Mouse (Mus musculus) stomach, postnatal 0 days (tissue): ENCODE data around the gene Rabgap1l. TPM values are rescaled to one million over a fixed set of nuclear protein-coding genes. Genes with fewer than 3 reads are reported as not detected.

ENCODE experiments used
- ATAC-seq: fragments of 200-750 bp; cut with Nextera tagmentation; 2 replicates; pipeline ENCODE4 v1.8.0; 2017; ENCODE audit not compliant: low FRiP score, low TSS enrichment
- DNase-seq: peaks from one replicate; pipeline ENCODE4 v3.0.0-alpha.2; 2016; ENCODE audit warnings: low spot score
- H3K27ac ChIP-seq: fragments of 300-500 bp; sonication (generic); replicated peaks from 2 replicates; pipeline ENCODE4 v1.5.1; 2014; ENCODE audit warnings: mild to moderate bottlenecking, control low read depth
- H3K27me3 ChIP-seq: fragments of 300-500 bp; sonication (generic); 2 replicates; pipeline ENCODE4 v1.6.1; 2014; ENCODE audit warnings: low read length; ENCODE audit not compliant: control insufficient read depth, insufficient read depth
- H3K36me3 ChIP-seq: fragments of 300-500 bp; sonication (generic); 2 replicates; pipeline ENCODE4 v1.6.1; 2014; ENCODE audit warnings: low read length, mixed read lengths; ENCODE audit not compliant: control insufficient read depth, insufficient read depth
- H3K4me1 ChIP-seq: fragments of 300-500 bp; sonication (generic); replicated peaks from 2 replicates; pipeline ENCODE4 v1.6.1; 2014; ENCODE audit warnings: antibody characterized with exemption; ENCODE audit not compliant: control insufficient read depth, insufficient read depth
- H3K4me2 ChIP-seq: fragments of 300-500 bp; sonication (generic); replicated peaks from 2 replicates; pipeline ENCODE4 v1.6.1; 2014; ENCODE audit warnings: low read depth, mild to moderate bottlenecking, control low read depth, moderate library complexity
- H3K4me3 ChIP-seq: fragments of 300-500 bp; sonication (generic); 2 replicates; pipeline ENCODE4 v1.5.1; 2014; ENCODE audit warnings: low read depth, low read length, control low read depth
- H3K9ac ChIP-seq: fragments of 300-500 bp; sonication (generic); 2 replicates; pipeline ENCODE4 v1.6.1; 2014; ENCODE audit warnings: mild to moderate bottlenecking, low read length, control low read depth, mixed read lengths
- H3K9me3 ChIP-seq: fragments of 300-500 bp; sonication (generic); 2 replicates; pipeline ENCODE4 v1.6.1; 2016; ENCODE audit warnings: low read length; ENCODE audit not compliant: control insufficient read depth
- CTCF ChIP-seq: IDR thresholded peaks from 2 replicates; pipeline ENCODE4 v1.5.1; 2016; ENCODE audit warnings: antibody characterized with exemption, low read depth, mild to moderate bottlenecking, moderate library complexity
- EP300 ChIP-seq: optimal IDR thresholded peaks from 2 replicates; pipeline ENCODE3; 2016; ENCODE audit warnings: antibody characterized with exemption
- WGBS: fragments of 180-500 bp; shearing (Covaris S2); extraction: QIAGEN DNeasy Blood & Tissue Kit; methylation state at CpG from one replicate; pipeline ENCODE4 v1.1.7; 2014; 5-methylcytosine and 5-hydroxymethylcytosine counted together
- polyA plus RNA-seq: library from polyadenylated mRNA; unstranded; fragments of >200 nt; fragmentation: Nextera tagmentation; extraction: Ambion mirVana; gene quantifications from 2 replicates; pipeline ENCODE4 v1.2.1, GENCODE M21; 2015

Gene Rabgap1l
- polyA plus RNA-seq, 1 experiment from 2014 or later: 19.6 TPM

DNA sequence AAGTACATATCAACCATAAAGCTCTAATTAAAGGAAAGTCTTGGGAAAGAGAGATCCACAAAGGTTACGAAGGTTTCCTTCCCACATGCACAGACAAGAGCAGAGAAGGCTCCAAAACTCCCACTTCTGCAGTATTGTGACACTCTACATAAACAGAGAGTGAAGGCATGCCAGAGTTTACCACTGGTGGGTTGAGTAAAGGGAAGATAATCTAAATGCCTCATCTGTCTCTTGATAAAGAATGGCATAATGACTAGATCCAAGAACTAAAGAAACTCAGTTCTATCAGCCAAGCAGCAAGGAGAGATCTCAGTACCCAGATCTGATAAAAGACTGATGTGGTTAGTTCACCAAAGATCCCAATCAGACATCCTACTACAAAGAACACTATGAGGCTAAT lies 332.7 kb downstream of the Rabgap1l start:
- ATAC-seq (no peak), DNase-seq (no peak)
- no peak overlapping the region for H3K4me2 ChIP-seq
- no peak overlapping the region for H3K9ac ChIP-seq
- TF ChIP-seq EP300 (no peak), CTCF (no peak)
- H3K27ac ChIP-seq: no peak overlapping the region
- no peaks in the 10 kb centered on the region for H3K36me3 ChIP-seq
- no peaks in the 10 kb centered on the region for H3K9me3 ChIP-seq
- 84% methylated on average over 1 of the region's 1 CpGs for WGBS
- H3K27me3 ChIP-seq: no peaks in the 10 kb centered on the region
- H3K4me1 ChIP-seq: no peaks in the 10 kb centered on the region
- no peak overlapping the region for H3K4me3 ChIP-seq

DNA sequence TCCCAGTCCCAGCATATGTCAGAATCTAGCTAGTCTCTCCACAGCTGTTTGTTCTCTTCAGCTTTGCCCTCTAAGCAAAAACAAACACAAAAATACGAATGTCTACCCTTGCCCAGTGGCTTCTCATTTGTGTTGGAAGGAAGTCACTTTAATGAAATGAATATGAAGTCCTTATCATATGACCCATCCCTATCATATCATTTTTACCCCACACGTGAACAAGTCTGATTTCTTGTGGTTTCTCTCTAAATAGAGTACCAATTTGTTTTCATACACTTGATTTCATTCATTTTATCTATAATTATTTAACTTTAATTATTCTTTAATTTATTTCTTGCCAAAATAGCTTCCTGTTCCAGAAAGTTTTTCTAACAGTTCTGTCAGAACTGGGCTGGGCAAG lies 341.3 kb downstream of the Rabgap1l start:
- Histone ChIP-seq H3K4me2 (no peak overlapping the region), H3K4me3 (no peak overlapping the region), H3K27me3 (no peaks in the 10 kb centered on the region), H3K9me3 (no peaks in the 10 kb centered on the region), H3K36me3 (no peaks in the 10 kb centered on the region), H3K4me1 (no peaks in the 10 kb centered on the region), H3K9ac (no peak overlapping the region), H3K27ac (no peak overlapping the region)
- ATAC-seq: no peak
- no peak for TF ChIP-seq EP300
- TF ChIP-seq CTCF: no peak
- 58% methylated on average over 2 of the region's 2 CpGs for WGBS
- DNase-seq: no peak

DNA sequence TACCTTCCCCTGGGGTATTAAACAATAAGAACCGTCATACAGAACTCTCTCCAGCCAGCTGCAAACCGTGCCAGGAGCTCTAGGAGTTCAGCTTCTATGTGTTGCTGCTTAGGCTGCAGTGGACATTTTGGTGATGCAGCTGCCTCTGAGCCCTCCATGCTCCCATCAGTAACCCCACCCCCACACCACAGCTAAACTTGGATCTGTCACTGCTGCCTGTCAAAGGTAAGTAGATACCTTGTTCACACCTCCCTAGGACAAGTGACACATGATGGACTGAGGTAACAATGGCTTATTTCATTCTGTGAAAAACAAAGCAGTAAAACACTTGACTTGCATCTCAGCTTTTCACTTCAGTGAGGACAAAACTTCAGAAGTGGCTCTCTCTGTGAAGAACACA lies 344.3 kb downstream of the Rabgap1l start:
- TF ChIP-seq EP300 (no peak), CTCF (no peak)
- WGBS: 51% methylated on average over 2 of the region's 2 CpGs
- no peak overlapping the region for H3K4me2 ChIP-seq
- no peak overlapping the region for H3K9ac ChIP-seq
- no peak for DNase-seq
- H3K36me3 ChIP-seq: no peaks in the 10 kb centered on the region
- no peak overlapping the region for H3K27ac ChIP-seq
- H3K4me1 ChIP-seq: no peaks in the 10 kb centered on the region
- H3K27me3 ChIP-seq: no peaks in the 10 kb centered on the region
- no peaks in the 10 kb centered on the region for H3K9me3 ChIP-seq
- ATAC-seq: no peak
- H3K4me3 ChIP-seq: no peak overlapping the region

DNA sequence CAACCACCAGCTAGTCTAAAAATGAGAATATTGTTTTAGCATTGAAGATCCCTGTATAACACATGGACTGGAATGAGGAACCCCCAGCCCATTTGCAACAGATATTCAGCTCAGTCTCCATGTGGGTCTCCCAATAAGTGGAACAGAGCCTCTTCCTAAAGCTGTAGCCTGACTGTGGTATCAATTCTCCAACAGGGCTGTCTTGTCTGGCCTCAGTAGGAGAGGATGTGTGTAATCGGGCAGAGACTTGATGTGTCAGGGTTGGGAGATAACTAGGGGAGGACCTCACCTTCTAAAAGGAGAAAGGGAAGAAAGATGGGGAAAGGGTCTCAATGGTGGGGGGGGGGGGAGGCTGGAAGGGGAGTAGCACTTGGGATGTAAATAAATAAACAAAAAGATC lies 346.2 kb downstream of the Rabgap1l start:
- Histone ChIP-seq H3K27ac (no peak overlapping the region), H3K4me3 (no peak overlapping the region), H3K9me3 (no peaks in the 10 kb centered on the region), H3K9ac (no peak overlapping the region), H3K4me2 (no peak overlapping the region), H3K27me3 (no peaks in the 10 kb centered on the region), H3K4me1 (no peaks in the 10 kb centered on the region), H3K36me3 (no peaks in the 10 kb centered on the region)
- DNase-seq (no peak), ATAC-seq (no peak)
- no peak for TF ChIP-seq EP300
- no peak for TF ChIP-seq CTCF
- WGBS: 48% methylated on average over 1 of the region's 1 CpGs

DNA sequence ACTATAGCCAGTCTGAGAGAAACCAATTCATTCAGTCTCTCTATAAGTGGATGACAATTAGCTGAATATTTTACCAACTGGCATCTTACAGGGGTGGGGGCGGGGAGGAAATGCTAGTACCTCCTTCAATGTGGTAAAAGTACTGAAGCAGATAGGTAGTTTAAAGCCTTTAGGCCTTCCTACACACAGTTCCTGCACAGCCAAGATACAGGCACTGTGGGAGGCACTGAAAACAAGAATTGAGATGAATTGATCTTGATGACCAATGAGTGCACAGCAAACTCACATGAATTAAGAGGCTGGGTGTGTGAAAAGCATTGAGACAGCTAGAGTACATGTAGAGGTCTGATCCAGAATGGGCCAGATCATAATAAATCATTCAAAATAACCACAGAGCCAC lies 349.5 kb downstream of the Rabgap1l start:
- no peak for TF ChIP-seq CTCF
- TF ChIP-seq EP300: no peak
- Histone ChIP-seq H3K4me3 (no peak overlapping the region), H3K36me3 (no peaks in the 10 kb centered on the region), H3K4me1 (no peaks in the 10 kb centered on the region), H3K27ac (no peak overlapping the region), H3K4me2 (no peak overlapping the region), H3K9me3 (no peaks in the 10 kb centered on the region), H3K27me3 (no peaks in the 10 kb centered on the region), H3K9ac (no peak overlapping the region)
- ATAC-seq: no peak
- DNase-seq: no peak
- 84% methylated on average over 1 of the region's 1 CpGs for WGBS

DNA sequence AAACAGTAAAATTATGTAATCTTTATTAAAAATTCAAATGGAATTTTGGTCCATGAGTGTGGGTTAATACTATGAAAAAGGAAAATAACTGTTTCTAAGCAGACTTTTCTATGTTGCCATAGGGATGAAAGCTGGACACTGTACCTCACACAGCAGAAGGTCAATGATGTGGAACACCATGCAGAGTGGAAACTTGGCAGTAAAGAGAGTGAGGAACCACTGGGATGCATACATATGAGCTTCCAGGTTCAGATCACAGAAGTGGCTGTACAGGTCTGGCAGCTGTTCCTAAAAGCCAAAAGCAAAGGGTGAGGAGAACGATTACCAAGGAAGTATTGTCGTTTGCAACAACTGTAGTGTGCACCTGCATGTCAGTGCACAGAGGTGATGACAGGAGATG lies 351.3 kb downstream of the Rabgap1l start:
- TF ChIP-seq EP300 (no peak), CTCF (no peak)
- H3K27ac ChIP-seq: no peak overlapping the region
- ATAC-seq: no peak

More for the DNA sequence above, 351.3 kb downstream of the Rabgap1l start:
- Histone ChIP-seq H3K36me3 (no peaks in the 10 kb centered on the region), H3K27me3 (no peaks in the 10 kb centered on the region), H3K9ac (no peak overlapping the region), H3K4me1 (no peaks in the 10 kb centered on the region), H3K4me2 (no peak overlapping the region), H3K4me3 (no peak overlapping the region), H3K9me3 (no peaks in the 10 kb centered on the region)
- DNase-seq: no peak
- WGBS: 69% methylated on average over 2 of the region's 2 CpGs
